Mouse (Mus musculus): ENCODE results near the gene Tcea3. TPM values are rescaled to one million over a fixed set of nuclear protein-coding genes. Genes with fewer than 3 reads are reported as not detected.

The Tcea3 gene
- polyA plus RNA-seq, 1 experiment from 2014 or later = 23.6 TPM

DNA sequence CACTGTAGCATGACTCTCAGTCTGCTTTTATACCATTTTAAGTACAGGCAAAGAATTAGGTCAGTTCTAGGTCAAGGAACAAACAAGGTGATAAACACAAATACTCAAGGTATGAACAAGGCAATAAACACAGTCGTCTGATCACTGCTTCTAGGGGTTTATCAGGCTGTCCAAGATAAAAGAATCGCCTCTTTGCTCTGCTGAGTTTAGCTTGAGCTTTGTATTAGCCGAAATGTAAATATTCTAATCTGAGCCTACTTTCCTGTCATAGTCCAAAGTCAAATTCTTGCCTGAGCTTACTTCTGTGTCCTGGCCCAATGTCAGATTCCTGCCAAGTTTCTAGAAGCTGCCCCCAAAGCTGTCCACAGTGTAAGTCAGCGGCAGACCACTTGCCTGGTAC is 54.9 kb downstream of the Tcea3 start:
- Histone ChIP-seq H3K27ac (ENCODE audit: low read depth, low read length) (peak overlapping the region; percentile 23; the same call in 1 of the 2 replicates), H3K9me3 (ENCODE audit: control insufficient read depth) (no peaks in the 10 kb centered on the region), H3K36me3 (ENCODE audit: control insufficient read depth, insufficient read depth) (no peaks in the 10 kb centered on the region), H3K9ac (ENCODE audit: low read depth, low read length) (no peak overlapping the region), H3K4me3 (ENCODE audit: low read depth, low read length) (no peak overlapping the region), H3K4me1 (replicated peaks; ENCODE audit: control insufficient read depth, insufficient read depth, low read length) (no peaks in the 10 kb centered on the region), H3K27me3 (replicated peaks; ENCODE audit: control insufficient read depth, insufficient read depth, low read length) (no peaks in the 10 kb centered on the region), H3K4me2 (replicated peaks; ENCODE audit: low read depth) (no peak overlapping the region)
- peak; percentile 73 for ATAC-seq
- WGBS = 33% methylated on average over 4 of the region's 4 CpGs
- no peak for TF ChIP-seq CTCF (IDR thresholded peaks at IDR 0.05; ENCODE audit: low read depth)

DNA sequence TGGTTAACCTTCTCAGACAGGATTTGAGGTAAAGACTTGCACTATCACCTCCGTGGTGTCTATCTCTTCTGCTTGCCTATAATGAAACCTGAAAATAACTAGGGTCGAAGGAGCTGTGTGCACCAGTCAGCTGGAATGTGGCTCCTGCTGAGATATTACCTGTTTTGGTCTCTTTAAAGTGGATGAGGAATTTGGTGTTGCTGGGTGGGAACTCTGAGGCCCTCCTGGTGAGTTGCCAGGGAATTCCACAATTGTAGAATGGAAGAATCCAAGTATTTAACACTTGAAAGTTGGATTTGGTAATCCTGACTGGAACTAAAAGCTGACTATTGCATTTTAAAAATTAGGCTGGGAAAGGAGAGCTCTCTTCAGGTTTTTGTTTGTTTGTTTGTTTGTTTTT is 56.7 kb downstream of the Tcea3 start:
- Histone ChIP-seq H3K27me3 (replicated peaks; ENCODE audit: control insufficient read depth, insufficient read depth, low read length) (no peaks in the 10 kb centered on the region), H3K4me3 (ENCODE audit: low read depth, low read length) (no peak overlapping the region), H3K9me3 (ENCODE audit: control insufficient read depth) (no peaks in the 10 kb centered on the region), H3K4me2 (replicated peaks; ENCODE audit: low read depth) (no peak overlapping the region), H3K9ac (ENCODE audit: low read depth, low read length) (no peak overlapping the region), H3K36me3 (ENCODE audit: control insufficient read depth, insufficient read depth) (no peaks in the 10 kb centered on the region), H3K27ac (ENCODE audit: low read depth, low read length) (no peak overlapping the region), H3K4me1 (replicated peaks; ENCODE audit: control insufficient read depth, insufficient read depth, low read length) (no peaks in the 10 kb centered on the region)
- no peak for TF ChIP-seq CTCF (IDR thresholded peaks at IDR 0.05; ENCODE audit: low read depth)
- WGBS = 62% methylated on average over 2 of the region's 2 CpGs
- ATAC-seq = no peak

DNA sequence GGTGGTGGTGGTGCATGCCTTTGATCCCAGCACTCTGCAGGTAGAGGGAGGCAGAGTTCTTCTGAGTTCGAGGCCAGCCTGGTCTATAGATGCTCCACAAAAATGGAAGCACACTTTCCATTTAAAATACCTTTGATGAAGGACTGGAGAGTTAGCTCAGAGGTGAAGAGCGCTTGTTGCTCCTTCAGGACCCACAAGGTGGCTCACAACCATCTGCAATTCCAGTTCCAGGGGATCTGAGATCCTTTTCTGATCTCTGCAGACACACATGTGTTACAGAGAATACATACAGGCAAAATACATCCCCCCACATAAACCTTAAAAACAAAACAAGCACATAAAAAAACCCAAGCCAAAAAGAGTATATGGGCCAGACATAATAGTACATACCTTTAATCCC is 60.8 kb downstream of the Tcea3 start:
- 79% methylated on average over 2 of the region's 2 CpGs for WGBS
- Histone ChIP-seq H3K9ac (ENCODE audit: low read depth, low read length) (no peak overlapping the region), H3K27ac (ENCODE audit: low read depth, low read length) (no peak overlapping the region), H3K27me3 (replicated peaks; ENCODE audit: control insufficient read depth, insufficient read depth, low read length) (no peaks in the 10 kb centered on the region), H3K4me3 (ENCODE audit: low read depth, low read length) (no peak overlapping the region), H3K4me2 (replicated peaks; ENCODE audit: low read depth) (no peak overlapping the region), H3K4me1 (replicated peaks; ENCODE audit: control insufficient read depth, insufficient read depth, low read length) (no peaks in the 10 kb centered on the region), H3K9me3 (ENCODE audit: control insufficient read depth) (no peaks in the 10 kb centered on the region), H3K36me3 (ENCODE audit: control insufficient read depth, insufficient read depth) (no peaks in the 10 kb centered on the region)
- no peak for ATAC-seq
- peak; percentile 17; the same call in 1 of the 2 replicates for TF ChIP-seq CTCF (IDR thresholded peaks at IDR 0.05; ENCODE audit: low read depth)

DNA sequence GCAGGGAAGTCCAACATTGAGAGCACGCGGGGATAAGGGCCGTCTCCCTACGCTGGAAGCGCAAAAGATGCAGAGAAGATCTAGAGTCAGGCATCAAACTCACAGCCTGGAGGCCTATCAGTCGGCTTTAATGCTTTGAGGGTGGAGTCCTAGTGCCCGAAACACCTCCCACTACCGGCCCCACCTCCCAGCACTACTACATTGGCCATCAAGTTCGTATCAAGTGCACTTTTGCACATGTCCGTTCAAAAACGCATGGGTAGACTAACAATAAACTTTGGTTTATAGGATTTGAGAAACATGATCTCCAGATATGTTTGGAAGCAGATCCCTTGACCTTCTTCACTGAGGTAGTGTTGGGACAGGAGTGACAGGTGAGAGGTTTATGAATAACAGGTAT is 62.3 kb downstream of the Tcea3 start:
- WGBS = under 1% methylated on average over 11 of the region's 11 CpGs
- 0 out of 2 replicates have a peak, but pooled peaks cover 7% of the 10 kb centered on the region for H3K4me1 ChIP-seq (replicated peaks; ENCODE audit: control insufficient read depth, insufficient read depth, low read length)
- ATAC-seq = no peak

DNA sequence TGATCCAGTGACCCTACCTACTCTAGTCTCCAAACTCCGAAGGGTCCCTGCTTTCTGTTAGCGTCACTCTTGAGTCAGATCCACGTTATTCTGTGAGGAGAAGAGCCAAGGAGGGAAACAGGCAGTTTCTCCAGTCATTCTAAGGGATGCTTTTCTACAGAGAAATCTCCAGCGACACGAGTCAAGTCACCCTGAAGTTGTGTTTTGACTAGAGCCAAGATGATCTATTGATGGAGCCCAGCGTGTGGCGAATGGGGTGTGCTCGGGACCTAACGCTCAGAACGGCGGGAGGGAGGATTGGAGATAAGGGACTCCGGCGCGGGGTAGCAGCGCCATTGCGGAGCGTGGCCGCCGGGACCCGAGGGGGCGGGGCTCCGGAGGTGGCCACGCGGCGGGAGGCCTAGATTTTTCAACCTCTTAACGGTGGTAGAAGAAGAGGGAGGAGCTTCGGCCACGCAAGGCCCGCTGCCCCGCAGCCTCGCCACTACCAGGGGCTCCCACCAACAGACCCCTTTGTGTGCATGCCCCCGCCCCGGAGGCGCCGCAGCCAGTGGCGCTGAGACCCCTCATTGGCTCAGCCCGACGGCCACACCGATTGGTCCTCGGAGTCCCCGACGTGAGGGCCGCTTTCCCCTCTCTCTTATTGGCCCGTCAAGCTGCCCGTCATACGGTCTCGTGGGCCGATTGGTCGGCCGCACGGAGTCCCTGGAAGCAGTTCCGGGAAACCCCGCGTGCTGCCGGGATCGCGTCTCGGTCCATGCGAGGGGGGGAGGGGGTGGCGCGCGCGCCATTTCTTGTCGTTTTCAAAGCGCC is 62.9 kb downstream of the Tcea3 start, which contains the start of gene Hnrnpr:
Hnrnpr (plus strand) TSS at position 714 of the 813 bp plus-strand sequence.
- Histone ChIP-seq H3K4me1 (replicated peaks; ENCODE audit: control insufficient read depth, insufficient read depth, low read length) (0 out of 2 replicates have a peak, but pooled peaks cover 7% of the 10 kb centered on the region), H3K27me3 (replicated peaks; ENCODE audit: control insufficient read depth, insufficient read depth, low read length) (no peaks in the 10 kb centered on the region), H3K27ac (ENCODE audit: low read depth, low read length) (peak within 1 kb of the TSS; percentile 94), H3K4me2 (replicated peaks; ENCODE audit: low read depth) (peak within 1 kb of the TSS; percentile 82), H3K4me3 (ENCODE audit: low read depth, low read length) (peak within 1 kb of the TSS; percentile 92), H3K9me3 (ENCODE audit: control insufficient read depth) (no peaks in the 10 kb centered on the region), H3K9ac (ENCODE audit: low read depth, low read length) (peak within 1 kb of the TSS; percentile 93), H3K36me3 (ENCODE audit: control insufficient read depth, insufficient read depth) (no peaks in the 10 kb centered on the region)
- TF ChIP-seq CTCF (IDR thresholded peaks at IDR 0.05; ENCODE audit: low read depth) = no peak
- peak; percentile 98 for ATAC-seq
- under 1% methylated on average over 62 of the region's 65 CpGs for WGBS

More for the DNA sequence above, 62.3 kb downstream of the Tcea3 start:
- no peak for TF ChIP-seq CTCF (IDR thresholded peaks at IDR 0.05; ENCODE audit: low read depth)
- no peaks in the 10 kb centered on the region for H3K36me3 ChIP-seq (ENCODE audit: control insufficient read depth, insufficient read depth)
- H3K9me3 ChIP-seq (ENCODE audit: control insufficient read depth) = no peaks in the 10 kb centered on the region
- H3K9ac ChIP-seq (ENCODE audit: low read depth, low read length) = peak overlapping the region; percentile 57; the same call in 1 of the 2 replicates
- H3K4me2 ChIP-seq (replicated peaks; ENCODE audit: low read depth) = peak overlapping the region; percentile 82
- peak overlapping the region; percentile 94 for H3K27ac ChIP-seq (ENCODE audit: low read depth, low read length)
- peak overlapping the region; percentile 92 for H3K4me3 ChIP-seq (ENCODE audit: low read depth, low read length)
- H3K27me3 ChIP-seq (replicated peaks; ENCODE audit: control insufficient read depth, insufficient read depth, low read length) = no peaks in the 10 kb centered on the region

DNA sequence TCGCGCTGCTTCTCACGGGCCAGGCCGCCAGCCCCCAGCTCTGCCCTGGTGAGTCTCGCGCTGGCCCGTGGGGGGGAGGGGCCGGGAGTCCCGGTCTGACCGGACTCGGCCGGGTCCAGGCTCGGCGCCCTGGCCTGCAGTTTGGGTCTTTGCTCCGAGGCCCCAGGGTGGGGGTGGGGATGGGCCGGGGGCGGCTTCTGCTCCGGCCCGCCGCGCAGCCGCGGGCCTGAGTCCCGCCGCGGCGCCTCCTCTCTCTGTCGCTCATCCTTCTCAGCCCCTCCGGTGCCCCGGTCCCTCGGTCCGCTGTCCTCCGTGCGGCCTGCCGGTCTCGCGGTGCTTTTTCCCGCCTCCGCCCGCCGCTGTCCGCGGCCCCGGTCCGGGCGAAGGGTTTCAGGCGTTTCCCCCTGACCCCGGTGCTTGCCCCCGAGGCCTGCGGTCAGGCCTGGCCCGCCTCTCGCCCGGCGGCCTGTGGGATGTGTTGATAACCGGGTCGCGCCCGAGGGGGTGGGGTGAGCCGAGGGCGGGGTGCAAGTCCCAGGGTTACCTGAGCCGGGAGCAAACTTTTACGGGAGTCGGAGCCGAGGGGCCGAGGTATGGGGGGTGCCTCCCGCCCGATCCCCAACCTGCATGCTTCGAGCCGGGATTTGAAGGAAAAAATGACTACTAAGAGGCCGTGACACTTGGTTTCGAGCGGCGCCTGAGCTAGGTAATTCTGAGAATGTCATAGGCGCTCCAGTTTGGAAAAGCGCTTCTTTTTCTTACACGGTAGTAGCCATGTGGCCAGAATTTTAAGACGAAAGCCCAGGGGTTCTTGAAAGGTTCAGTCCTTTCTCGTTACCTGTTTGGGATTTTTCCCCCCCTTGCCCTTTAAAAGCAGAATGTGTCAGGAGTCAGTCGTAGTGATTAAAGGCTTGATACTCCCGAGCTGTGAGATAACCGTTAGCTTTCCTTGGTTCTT is 63.8 kb downstream of the Tcea3 start:
- 0 out of 2 replicates have a peak, but pooled peaks have one; percentile 3 for TF ChIP-seq CTCF (IDR thresholded peaks at IDR 0.05; ENCODE audit: low read depth)
- H3K27me3 ChIP-seq (replicated peaks; ENCODE audit: control insufficient read depth, insufficient read depth, low read length) = no peaks in the 10 kb centered on the region
- WGBS = under 1% methylated on average over 81 of the region's 81 CpGs
- peak overlapping the region; percentile 94 for H3K27ac ChIP-seq (ENCODE audit: low read depth, low read length)
- peak overlapping the region; percentile 93 for H3K9ac ChIP-seq (ENCODE audit: low read depth, low read length)
- H3K4me3 ChIP-seq (ENCODE audit: low read depth, low read length) = peak overlapping the region; percentile 92
- H3K4me1 ChIP-seq (replicated peaks; ENCODE audit: control insufficient read depth, insufficient read depth, low read length) = 0 out of 2 replicates have a peak, but pooled peaks cover 7% of the 10 kb centered on the region
- peak; percentile 43 for ATAC-seq
- no peaks in the 10 kb centered on the region for H3K36me3 ChIP-seq (ENCODE audit: control insufficient read depth, insufficient read depth)
- H3K9me3 ChIP-seq (ENCODE audit: control insufficient read depth) = no peaks in the 10 kb centered on the region
- peak overlapping the region; percentile 82 for H3K4me2 ChIP-seq (replicated peaks; ENCODE audit: low read depth)
